Mouse (Mus musculus): ENCODE measurements around the gene 4930467E23Rik. TPM values are rescaled to one million over a fixed set of nuclear protein-coding genes. Genes with fewer than 3 reads are reported as not detected.
"Not testable (repeated sequence)": the region's sequence is repeated elsewhere in the genome, so short reads cannot be mapped to it uniquely, and the experiment has no call there.

4930467E23Rik gene
- polyA plus RNA-seq, 1 experiment from 2014 or later, result not detected

GRCm38 (mm10) chr8:19776311-19776710 is 46.9 kb downstream of the 4930467E23Rik start:
- H3K4me1 ChIP-seq; H3K27ac ChIP-seq; H3K27me3 ChIP-seq; H3K9me3 ChIP-seq; H3K4me2 ChIP-seq (replicated peaks); H3K9ac ChIP-seq; H3K4me3 ChIP-seq; ATAC-seq (ENCODE audit: low FRiP score, low read depth); H3K36me3 ChIP-seq: not testable (repeated sequence)

- not testable (repeated sequence) for H3K27ac ChIP-seq; H3K4me2 ChIP-seq (replicated peaks); H3K4me1 ChIP-seq; H3K27me3 ChIP-seq; H3K36me3 ChIP-seq; ATAC-seq (ENCODE audit: low FRiP score, low read depth); H3K9me3 ChIP-seq; H3K4me3 ChIP-seq; H3K9ac ChIP-seq
- 48% methylated on average over 2 of the region's 2 CpGs for WGBS
Measured at GRCm38 (mm10) chr8:19777500-19777899, 48.1 kb downstream of the 4930467E23Rik start.

GRCm38 (mm10) chr8:19778126-19778525 is 48.8 kb downstream of the 4930467E23Rik start:
- not testable (repeated sequence) for ATAC-seq (ENCODE audit: low FRiP score, low read depth); H3K4me1 ChIP-seq
- 55% methylated on average over 1 of the region's 1 CpGs for WGBS

GRCm38 (mm10) chr8:19778891-19779290 is 49.5 kb downstream of the 4930467E23Rik start:
- not testable (repeated sequence) for H3K9me3 ChIP-seq; ATAC-seq (ENCODE audit: low FRiP score, low read depth); H3K9ac ChIP-seq; H3K4me3 ChIP-seq; H3K27ac ChIP-seq; H3K27me3 ChIP-seq; H3K36me3 ChIP-seq; H3K4me2 ChIP-seq (replicated peaks); H3K4me1 ChIP-seq
- WGBS, result 89% methylated on average over 8 of the region's 8 CpGs

More at GRCm38 (mm10) chr8:19778126-19778525, 48.8 kb downstream of the 4930467E23Rik start:
- H3K9ac ChIP-seq; H3K27me3 ChIP-seq; H3K4me3 ChIP-seq; H3K27ac ChIP-seq; H3K36me3 ChIP-seq; H3K4me2 ChIP-seq (replicated peaks); H3K9me3 ChIP-seq: not testable (repeated sequence)

GRCm38 (mm10) chr8:19780212-19780611 is 50.8 kb downstream of the 4930467E23Rik start:
- not testable (repeated sequence) for H3K9ac ChIP-seq; H3K9me3 ChIP-seq; H3K27me3 ChIP-seq; ATAC-seq (ENCODE audit: low FRiP score, low read depth); H3K4me2 ChIP-seq (replicated peaks); H3K27ac ChIP-seq; H3K36me3 ChIP-seq; H3K4me3 ChIP-seq; H3K4me1 ChIP-seq
- 91% methylated on average over 4 of the region's 4 CpGs for WGBS

GRCm38 (mm10) chr8:19780658-19781057 is 51.3 kb downstream of the 4930467E23Rik start:
- not testable (repeated sequence) for H3K36me3 ChIP-seq; H3K27ac ChIP-seq; H3K27me3 ChIP-seq; H3K4me2 ChIP-seq (replicated peaks); H3K9me3 ChIP-seq; H3K9ac ChIP-seq; ATAC-seq (ENCODE audit: low FRiP score, low read depth); H3K4me3 ChIP-seq; H3K4me1 ChIP-seq

- not testable (repeated sequence) for H3K4me1 ChIP-seq; ATAC-seq (ENCODE audit: low FRiP score, low read depth); H3K36me3 ChIP-seq; H3K9me3 ChIP-seq; H3K9ac ChIP-seq; H3K4me3 ChIP-seq; H3K27me3 ChIP-seq; H3K27ac ChIP-seq; H3K4me2 ChIP-seq (replicated peaks)
- 95% methylated on average over 5 of the region's 5 CpGs for WGBS
Measured at GRCm38 (mm10) chr8:19781328-19782114, 52.1 kb downstream of the 4930467E23Rik start.

- H3K9me3 ChIP-seq; ATAC-seq (ENCODE audit: low FRiP score, low read depth); H3K36me3 ChIP-seq; H3K27me3 ChIP-seq; H3K4me3 ChIP-seq; H3K4me2 ChIP-seq (replicated peaks); H3K9ac ChIP-seq; H3K4me1 ChIP-seq; H3K27ac ChIP-seq: not testable (repeated sequence)
- WGBS, result 84% methylated on average over 3 of the region's 3 CpGs
Measured at GRCm38 (mm10) chr8:19782736-19783135, 53.4 kb downstream of the 4930467E23Rik start.

GRCm38 (mm10) chr8:19783860-19784259 is 54.5 kb downstream of the 4930467E23Rik start:
- H3K27ac ChIP-seq; H3K9me3 ChIP-seq; H3K4me1 ChIP-seq; H3K36me3 ChIP-seq; H3K27me3 ChIP-seq; H3K9ac ChIP-seq; ATAC-seq (ENCODE audit: low FRiP score, low read depth); H3K4me2 ChIP-seq (replicated peaks); H3K4me3 ChIP-seq: not testable (repeated sequence)
- 80% methylated on average over 1 of the region's 5 CpGs for WGBS

GRCm38 (mm10) chr8:19784554-19785364 is 55.4 kb downstream of the 4930467E23Rik start:
- H3K9ac ChIP-seq, result peak overlapping the region; percentile 90
- 11% methylated on average over 71 of the region's 71 CpGs for WGBS
- peak; percentile 100 for ATAC-seq (ENCODE audit: low FRiP score, low read depth)
- not testable (repeated sequence) for H3K27me3 ChIP-seq, H3K9me3 ChIP-seq, H3K4me1 ChIP-seq, H3K36me3 ChIP-seq
- peak overlapping the region; percentile 59 for H3K4me2 ChIP-seq (replicated peaks)
- H3K4me3 ChIP-seq, result peak overlapping the region; percentile 52
- H3K27ac ChIP-seq, result peak overlapping the region; percentile 88

GRCm38 (mm10) chr8:19792696-19793095 is 63.3 kb downstream of the 4930467E23Rik start:
- H3K4me2 ChIP-seq (replicated peaks); H3K27me3 ChIP-seq; H3K27ac ChIP-seq; H3K9me3 ChIP-seq; H3K4me3 ChIP-seq; H3K4me1 ChIP-seq; ATAC-seq (ENCODE audit: low FRiP score, low read depth); H3K9ac ChIP-seq; H3K36me3 ChIP-seq: not testable (repeated sequence)
- WGBS, result 75% methylated on average over 7 of the region's 7 CpGs
